Mouse (Mus musculus): ENCODE results near the gene 1190005I06Rik. TPM values are rescaled to one million over a fixed set of nuclear protein-coding genes. Genes with fewer than 3 reads are reported as not detected.

1190005I06Rik gene
- total RNA-seq (2023) = not detected

DNA sequence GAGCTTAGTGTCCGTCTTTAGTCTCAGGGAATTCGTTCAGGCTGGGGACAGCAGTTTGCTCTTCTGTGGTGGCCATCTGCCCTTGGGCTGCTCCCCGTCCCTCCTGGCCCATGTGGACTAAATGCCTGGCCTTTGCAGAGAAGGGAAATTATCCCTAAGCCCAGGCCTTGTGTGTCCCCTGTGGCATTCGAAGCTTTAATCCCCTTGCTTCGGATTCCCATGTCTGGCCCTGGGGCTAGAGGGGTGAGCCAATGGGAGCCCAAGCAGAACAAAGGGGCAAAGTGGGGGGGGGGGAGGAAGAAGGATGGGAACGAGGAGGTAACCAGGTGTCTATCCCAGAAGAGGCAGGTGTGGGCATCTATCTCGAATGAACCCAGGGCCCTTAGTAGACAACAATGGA, at the start of gene 1190005I06Rik:
Gene 1190005I06Rik, minus strand, starts transcription at position 101 of the 400 bp plus-strand sequence.

DNA sequence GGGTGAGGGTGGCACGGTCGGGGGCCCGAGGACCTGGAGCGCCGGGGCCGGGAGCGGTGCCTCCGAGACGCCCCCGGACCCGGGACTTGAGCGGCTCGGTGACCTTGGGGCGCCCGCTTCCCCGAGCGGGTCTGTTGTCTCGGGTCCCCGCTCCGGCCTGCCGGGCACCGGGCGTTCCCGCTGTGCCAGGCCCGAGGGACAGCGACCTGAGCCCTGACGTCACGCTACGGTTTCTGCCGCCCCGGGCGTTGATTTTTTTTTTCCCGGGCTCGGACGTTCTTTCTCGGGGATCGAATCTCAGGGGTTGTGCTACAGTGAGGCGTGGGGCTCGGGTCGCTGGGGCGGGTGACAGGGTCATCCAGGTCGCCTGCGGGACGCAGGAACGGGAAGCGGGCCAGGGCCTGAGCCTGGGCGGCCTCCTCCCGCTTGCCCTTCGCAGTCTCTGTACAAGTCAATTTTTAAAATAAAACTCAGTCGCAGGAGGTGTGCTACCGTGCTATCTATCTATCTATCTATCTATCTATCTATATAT, 21.0 kb upstream of the 1190005I06Rik start, which contains the start of gene Emc8:
Gene Emc8, minus strand, starts transcription at position 200 of the 532 bp plus-strand sequence.

DNA sequence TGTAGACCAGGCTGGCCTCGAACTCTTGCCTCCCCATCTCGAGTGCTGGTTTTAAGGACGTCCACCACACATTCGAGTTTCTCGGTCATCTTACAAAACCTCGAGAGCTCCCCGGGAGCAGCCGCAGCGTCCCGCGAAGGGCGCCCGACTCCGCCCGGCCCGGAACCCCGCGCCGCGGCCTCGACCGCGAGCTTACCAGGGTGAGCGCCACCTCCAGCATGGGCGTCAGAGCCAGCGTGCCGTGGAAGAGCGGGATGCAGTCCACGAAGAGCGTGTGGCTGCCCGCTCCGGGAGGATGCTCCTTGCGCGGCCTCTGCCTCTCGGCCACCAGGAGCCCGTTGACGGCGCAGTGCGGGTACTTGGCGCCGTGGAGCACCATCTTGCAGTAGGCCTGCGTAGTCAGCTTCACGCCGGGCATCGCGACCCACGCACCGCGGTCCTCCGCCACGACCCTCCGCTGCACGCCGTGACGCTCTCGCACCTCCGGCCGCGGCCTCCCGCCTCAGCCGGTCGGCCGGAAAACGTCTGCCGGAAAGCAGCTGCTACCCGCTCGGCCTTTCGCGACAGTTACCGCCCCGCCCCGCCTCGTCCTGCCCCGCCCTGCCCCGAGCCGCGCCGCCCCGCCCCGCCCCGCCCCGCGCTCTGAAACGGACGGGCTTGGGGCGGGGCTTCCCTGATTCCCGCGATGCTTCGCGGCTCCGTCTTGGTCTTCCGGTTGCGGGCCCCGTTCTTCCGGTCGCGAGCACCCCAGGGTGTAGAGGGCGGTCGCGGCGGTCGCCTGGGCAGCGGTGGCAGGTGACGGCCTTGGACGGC, 20.3 kb upstream of the 1190005I06Rik start, which contains the start of the genes Gm27021 and Cox4i1:
Gene Gm27021, minus strand, starts transcription at position 519 of the 813 bp plus-strand sequence.
Gene Cox4i1, plus strand, starts transcription at position 662 of the 813 bp plus-strand sequence.

DNA sequence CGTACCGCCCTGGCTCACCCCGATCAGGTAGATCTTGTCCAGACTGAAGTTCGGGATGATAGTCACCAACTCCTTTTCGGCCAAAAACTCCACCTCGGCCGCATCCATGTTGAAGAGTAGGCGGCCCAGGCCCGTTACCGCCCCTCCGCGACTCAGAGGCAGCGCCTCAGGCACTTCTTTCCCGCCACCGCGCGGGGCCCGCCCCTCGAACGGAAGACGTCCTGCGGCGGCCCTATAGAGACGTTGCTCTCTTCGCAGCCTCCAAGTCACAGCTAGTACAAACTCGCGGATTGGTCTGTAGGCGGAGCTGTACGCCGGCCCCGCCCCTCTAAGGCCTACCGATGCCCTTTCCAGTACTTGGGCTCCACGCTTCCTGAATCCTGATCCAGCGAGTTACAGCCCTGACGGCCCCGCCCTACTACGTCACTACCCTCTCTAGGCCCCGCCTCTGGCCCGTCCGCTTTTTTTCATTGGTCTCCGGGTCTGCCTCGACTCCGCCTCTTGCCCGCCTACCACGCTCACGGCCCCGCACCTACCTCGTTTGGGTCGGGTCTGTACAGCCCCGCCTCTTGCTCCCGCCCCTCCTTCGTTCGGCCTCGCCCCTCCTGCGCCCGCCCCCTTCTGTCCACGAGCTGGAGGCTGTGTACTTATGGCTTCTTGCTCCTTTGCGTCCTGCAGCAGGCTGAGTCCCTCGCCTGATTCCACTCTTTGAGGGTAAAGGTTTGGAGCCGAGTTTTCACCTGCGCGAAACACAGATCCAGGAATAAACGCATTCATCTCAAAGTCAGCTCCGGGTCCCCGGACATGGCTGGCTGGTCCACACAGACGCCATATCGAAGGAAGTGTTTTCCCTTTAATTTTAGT, 58.3 kb downstream of the 1190005I06Rik start, which contains the start of gene Gins2:
Gene Gins2, minus strand, starts transcription at position 397 of the 864 bp plus-strand sequence.

Other genes starting within 250 kb of the 1190005I06Rik start
- gene Gins2, start 58.3 kb downstream of the 1190005I06Rik start, total RNA-seq (2023) = 1.7 TPM
- gene Gm27021, start 20.4 kb upstream of the 1190005I06Rik start, total RNA-seq (2023) = not detected
- gene Cox4i1, start 20.6 kb upstream of the 1190005I06Rik start, total RNA-seq (2023) = 412 TPM
- gene Emc8, start 20.9 kb upstream of the 1190005I06Rik start, total RNA-seq (2023) = 29.9 TPM
- 34.8 TPM for gene Irf8, start 88.7 kb upstream of the 1190005I06Rik start, total RNA-seq (2023)